Mouse (Mus musculus) small intestine, adult 10 weeks (tissue): ENCODE results near the gene Cep57l1. TPM values are rescaled to one million over a fixed set of nuclear protein-coding genes. Genes with fewer than 3 reads are reported as not detected.

Source experiments
- polyA plus RNA-seq: library from polyadenylated mRNA; stranded (reverse); fragments of 350-450 nt; fragmentation: Illumina TruSeq; extraction: RNeasy Lipid Tissue Mini Kit (QIAGEN cat#74804); gene quantifications from one replicate; pipeline ENCODE4 v1.2.3, GENCODE M21; 2014; ENCODE audit warnings: low replicate concordance

The Cep57l1 gene
- 9.1 TPM for polyA plus RNA-seq

DNA sequence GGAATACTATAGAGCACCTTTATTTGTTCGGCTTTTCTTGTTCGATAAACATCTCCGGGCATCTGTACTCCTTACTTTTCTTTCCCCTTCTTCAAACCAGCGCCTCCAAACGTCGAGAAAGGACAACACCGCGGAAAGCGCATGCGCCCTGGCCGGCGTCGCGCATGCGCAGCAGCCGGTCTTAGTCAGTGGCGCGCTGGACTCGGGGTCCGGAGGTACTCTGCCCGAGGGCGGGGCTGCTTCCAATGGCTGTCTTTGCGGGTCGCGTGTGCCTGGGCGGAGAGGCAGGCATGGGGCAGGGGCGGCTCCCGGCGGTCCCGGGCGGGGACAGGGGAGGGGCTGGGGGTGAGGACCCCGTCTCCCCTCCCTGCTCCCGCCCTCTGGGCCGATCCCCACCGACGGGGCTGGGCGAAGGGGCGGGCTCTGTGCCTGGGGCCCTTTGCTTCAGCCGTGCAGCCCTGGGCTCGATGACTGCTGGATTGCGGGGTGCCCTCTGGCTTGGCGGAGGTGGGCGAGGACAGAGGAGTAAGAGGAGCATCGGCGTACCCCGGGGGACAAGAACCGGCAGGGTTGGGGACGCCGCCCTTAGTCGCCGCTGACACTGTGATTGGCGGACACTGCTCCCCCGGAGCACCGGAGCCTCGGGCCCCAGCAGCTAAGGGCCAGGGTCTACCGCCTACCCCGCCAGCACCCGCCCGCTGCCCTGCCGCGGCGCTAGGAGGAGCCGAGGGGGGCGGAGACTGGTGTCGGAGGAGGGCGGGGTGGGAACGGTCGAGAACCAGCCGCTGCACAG lies at the start of gene Cep57l1, which contains the start of gene Sesn1:
Cep57l1 (minus strand) TSS at position 101 of the 793 bp plus-strand sequence.
Sesn1 (plus strand) TSS at position 165 of the 793 bp plus-strand sequence.

DNA sequence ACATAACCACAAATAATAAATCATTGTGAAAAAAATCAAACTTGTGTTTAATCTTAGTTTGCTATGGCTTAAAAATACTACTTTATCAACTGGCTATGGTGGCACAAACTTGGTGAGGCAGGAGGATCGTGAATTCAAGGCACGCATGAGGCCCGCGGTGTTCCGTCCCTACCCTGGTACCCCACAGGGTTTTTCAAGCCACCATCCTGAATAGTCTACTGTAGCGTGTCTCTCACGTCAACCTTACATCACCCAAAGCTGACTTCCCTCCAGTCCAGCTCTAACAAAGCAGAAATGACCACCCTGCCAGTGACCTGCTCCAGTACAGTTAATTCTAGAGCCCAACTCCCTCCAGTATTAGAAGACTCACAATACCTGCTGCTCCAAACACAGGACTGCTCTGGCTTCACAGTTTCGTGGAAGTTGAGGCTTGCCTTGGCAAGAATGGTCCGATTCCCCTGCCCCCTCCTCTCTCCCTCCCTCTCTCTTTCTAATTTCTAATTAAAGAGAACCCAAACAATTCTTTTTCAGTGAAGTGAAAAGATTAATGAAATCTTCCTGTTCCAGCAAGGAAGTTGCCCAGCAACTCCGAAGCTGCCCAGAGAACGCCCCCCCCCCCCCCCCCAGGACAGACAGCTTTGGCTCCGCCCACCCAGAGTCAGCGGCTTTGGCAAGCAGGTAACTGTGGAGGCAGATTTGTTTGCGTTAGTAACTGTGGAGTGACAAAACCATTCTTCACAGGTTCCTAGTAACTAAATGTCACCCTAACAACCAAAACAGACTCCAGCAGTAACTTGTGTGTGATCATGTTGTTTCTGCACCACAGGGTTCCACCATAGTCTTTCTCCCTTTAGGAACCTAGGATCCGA lies 93.4 kb downstream of the Cep57l1 start, which contains the start of gene Ccdc162:
Ccdc162 (minus strand) TSS at position 606 of the 869 bp plus-strand sequence.

Other genes starting within 250 kb of the Cep57l1 start
- gene Ccdc162, start 93.2 kb downstream of the Cep57l1 start, polyA plus RNA-seq = 0.97 TPM
- gene Sesn1, start 64 bp upstream of the Cep57l1 start, polyA plus RNA-seq = 135 TPM
- 1.4 TPM for gene Armc2, start 208.6 kb upstream of the Cep57l1 start, polyA plus RNA-seq